Mouse (Mus musculus): Measurements from ENCODE around the gene Trim69. TPM values are rescaled to one million over a fixed set of nuclear protein-coding genes. Genes with fewer than 3 reads are reported as not detected.
A peak's percentile ranks its signal among the peaks of the same experiment; 100 is the strongest.

Gene Trim69
- polyA plus RNA-seq, 1 experiment = 0.12 TPM

- Histone ChIP-seq H3K4me3 (ENCODE audit: control insufficient read depth, insufficient read depth, low read length) (peak overlapping the region; percentile 38), H3K27me3 (ENCODE audit: control insufficient read depth, insufficient read depth, low read length) (no peaks in the 10 kb centered on the region), H3K27ac (ENCODE audit: control insufficient read depth, insufficient read depth, low read length) (peak overlapping the region; percentile 9), H3K4me1 (replicated peaks; ENCODE audit: control insufficient read depth, insufficient read depth, low read length) (peaks cover 27% of the 10 kb centered on the region), H3K36me3 (ENCODE audit: control insufficient read depth, insufficient read depth, low read length) (no peaks in the 10 kb centered on the region)
- no peak for TF ChIP-seq POLR2A (IDR thresholded peaks at IDR 0.05; ENCODE audit: control insufficient read depth, extremely low read depth, insufficient read depth, low read length, poor library complexity)
- TF ChIP-seq CTCF (IDR thresholded peaks at IDR 0.05; ENCODE audit: borderline replicate concordance, control insufficient read depth, extremely low read depth, insufficient read depth, low read length, poor library complexity) = no peak
- DNase-seq = no peak
- 51% methylated on average over 13 of the region's 13 CpGs for WGBS
Measured at GRCm38 (mm10) chr2:122163430-122164195, 3.1 kb downstream of the Trim69 start.

GRCm38 (mm10) chr2:122164293-122164692, 3.8 kb downstream of the Trim69 start:
- 13% methylated on average over 11 of the region's 11 CpGs for WGBS

GRCm38 (mm10) chr2:122171292-122171691, 10.8 kb downstream of the Trim69 start:
- TF ChIP-seq POLR2A (IDR thresholded peaks at IDR 0.05; ENCODE audit: control insufficient read depth, extremely low read depth, insufficient read depth, low read length, poor library complexity) (no peak), CTCF (IDR thresholded peaks at IDR 0.05; ENCODE audit: borderline replicate concordance, control insufficient read depth, extremely low read depth, insufficient read depth, low read length, poor library complexity) (no peak)
- DNase-seq = no peak
- no peaks in the 10 kb centered on the region for H3K36me3 ChIP-seq (ENCODE audit: control insufficient read depth, insufficient read depth, low read length)
- H3K4me3 ChIP-seq (ENCODE audit: control insufficient read depth, insufficient read depth, low read length) = no peak overlapping the region
- no peak overlapping the region for H3K27ac ChIP-seq (ENCODE audit: control insufficient read depth, insufficient read depth, low read length)
- WGBS = 92% methylated on average over 6 of the region's 6 CpGs
- H3K4me1 ChIP-seq (replicated peaks; ENCODE audit: control insufficient read depth, insufficient read depth, low read length) = no peaks in the 10 kb centered on the region
- no peaks in the 10 kb centered on the region for H3K27me3 ChIP-seq (ENCODE audit: control insufficient read depth, insufficient read depth, low read length)

More at GRCm38 (mm10) chr2:122164293-122164692, 3.8 kb downstream of the Trim69 start:
- Histone ChIP-seq H3K4me1 (replicated peaks; ENCODE audit: control insufficient read depth, insufficient read depth, low read length) (peaks cover 21% of the 10 kb centered on the region), H3K4me3 (ENCODE audit: control insufficient read depth, insufficient read depth, low read length) (peak overlapping the region; percentile 38), H3K36me3 (ENCODE audit: control insufficient read depth, insufficient read depth, low read length) (no peaks in the 10 kb centered on the region), H3K27ac (ENCODE audit: control insufficient read depth, insufficient read depth, low read length) (0 out of 2 replicates have a peak overlapping the region, but pooled peaks have one; percentile 9), H3K27me3 (ENCODE audit: control insufficient read depth, insufficient read depth, low read length) (no peaks in the 10 kb centered on the region)
- no peak for TF ChIP-seq POLR2A (IDR thresholded peaks at IDR 0.05; ENCODE audit: control insufficient read depth, extremely low read depth, insufficient read depth, low read length, poor library complexity)
- no peak for TF ChIP-seq CTCF (IDR thresholded peaks at IDR 0.05; ENCODE audit: borderline replicate concordance, control insufficient read depth, extremely low read depth, insufficient read depth, low read length, poor library complexity)
- no peak for DNase-seq

- no peaks in the 10 kb centered on the region for H3K36me3 ChIP-seq (ENCODE audit: control insufficient read depth, insufficient read depth, low read length)
- no peak overlapping the region for H3K4me3 ChIP-seq (ENCODE audit: control insufficient read depth, insufficient read depth, low read length)
- H3K27ac ChIP-seq (ENCODE audit: control insufficient read depth, insufficient read depth, low read length) = no peak overlapping the region
- 85% methylated on average over 2 of the region's 2 CpGs for WGBS
- no peaks in the 10 kb centered on the region for H3K4me1 ChIP-seq (replicated peaks; ENCODE audit: control insufficient read depth, insufficient read depth, low read length)
- no peak for DNase-seq
- TF ChIP-seq CTCF (IDR thresholded peaks at IDR 0.05; ENCODE audit: borderline replicate concordance, control insufficient read depth, extremely low read depth, insufficient read depth, low read length, poor library complexity) (no peak), POLR2A (IDR thresholded peaks at IDR 0.05; ENCODE audit: control insufficient read depth, extremely low read depth, insufficient read depth, low read length, poor library complexity) (no peak)
- no peaks in the 10 kb centered on the region for H3K27me3 ChIP-seq (ENCODE audit: control insufficient read depth, insufficient read depth, low read length)
Measured at GRCm38 (mm10) chr2:122172188-122172587, 11.7 kb downstream of the Trim69 start.

- Histone ChIP-seq H3K27ac (ENCODE audit: control insufficient read depth, insufficient read depth, low read length) (no peak overlapping the region), H3K27me3 (ENCODE audit: control insufficient read depth, insufficient read depth, low read length) (no peaks in the 10 kb centered on the region), H3K4me1 (replicated peaks; ENCODE audit: control insufficient read depth, insufficient read depth, low read length) (no peaks in the 10 kb centered on the region; the same call in 1 of the 2 replicates), H3K4me3 (ENCODE audit: control insufficient read depth, insufficient read depth, low read length) (no peak overlapping the region), H3K36me3 (ENCODE audit: control insufficient read depth, insufficient read depth, low read length) (no peaks in the 10 kb centered on the region)
- WGBS = 42% methylated on average over 8 of the region's 8 CpGs
- peak; percentile 41 for DNase-seq
- no peak for TF ChIP-seq CTCF (IDR thresholded peaks at IDR 0.05; ENCODE audit: borderline replicate concordance, control insufficient read depth, extremely low read depth, insufficient read depth, low read length, poor library complexity)
- no peak for TF ChIP-seq POLR2A (IDR thresholded peaks at IDR 0.05; ENCODE audit: control insufficient read depth, extremely low read depth, insufficient read depth, low read length, poor library complexity)
Measured at GRCm38 (mm10) chr2:122180051-122180822, 19.7 kb downstream of the Trim69 start.

GRCm38 (mm10) chr2:122185086-122185485, 24.6 kb downstream of the Trim69 start:
- no peak for DNase-seq
- 74% methylated on average over 4 of the region's 4 CpGs for WGBS
- H3K27ac ChIP-seq (ENCODE audit: control insufficient read depth, insufficient read depth, low read length) = no peak overlapping the region

More at GRCm38 (mm10) chr2:122185086-122185485, 24.6 kb downstream of the Trim69 start:
- Histone ChIP-seq H3K36me3 (ENCODE audit: control insufficient read depth, insufficient read depth, low read length) (no peaks in the 10 kb centered on the region), H3K27me3 (ENCODE audit: control insufficient read depth, insufficient read depth, low read length) (no peaks in the 10 kb centered on the region), H3K4me1 (replicated peaks; ENCODE audit: control insufficient read depth, insufficient read depth, low read length) (no peaks in the 10 kb centered on the region; the same call in 1 of the 2 replicates), H3K4me3 (ENCODE audit: control insufficient read depth, insufficient read depth, low read length) (no peak overlapping the region)
- TF ChIP-seq CTCF (IDR thresholded peaks at IDR 0.05; ENCODE audit: borderline replicate concordance, control insufficient read depth, extremely low read depth, insufficient read depth, low read length, poor library complexity) (no peak), POLR2A (IDR thresholded peaks at IDR 0.05; ENCODE audit: control insufficient read depth, extremely low read depth, insufficient read depth, low read length, poor library complexity) (no peak)

Measured in thymus, adult 2 months (tissue).